Mouse (Mus musculus): ENCODE data around the gene Snx25.

DNA sequence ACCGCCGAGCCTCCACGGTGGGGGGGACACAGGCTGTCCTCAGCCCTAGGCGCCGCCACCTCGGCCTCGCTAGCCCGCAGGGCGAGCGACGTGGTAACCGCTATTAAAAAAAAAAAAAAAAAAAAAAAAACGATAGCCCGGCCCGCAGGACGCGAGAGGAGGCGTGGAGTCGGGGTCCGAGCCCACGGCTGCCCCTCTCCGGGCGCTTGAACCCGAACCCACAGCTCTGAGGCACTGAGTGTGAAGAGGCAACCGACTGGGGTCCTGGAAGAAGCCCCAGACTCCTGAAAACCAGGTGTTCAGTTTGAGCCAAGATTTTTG lies 11.9 kb upstream of the Snx25 start:
- TF ChIP-seq MAFK (IDR thresholded peaks at IDR 0.05; ENCODE audit: borderline replicate concordance, low read depth, low read length) = no peak
- no peak for TF ChIP-seq CTCF (IDR thresholded peaks at IDR 0.05 in 2 of 3, conservative IDR thresholded peaks at IDR 0.05 in 1 of 3; ENCODE audit: control insufficient read depth in 1 of 3, insufficient read depth in 1 of 3, low read depth in 2 of 3, low read length in 3 of 3, poor library complexity in 1 of 3, severe bottlenecking in 1 of 3)
- no peak for TF ChIP-seq TCF12 (IDR thresholded peaks at IDR 0.05; ENCODE audit: low read depth, low read length)
- no peak for TF ChIP-seq MXI1 (IDR thresholded peaks at IDR 0.05; ENCODE audit: low read depth, low read length)

All from MEL (cell line).